Mouse (Mus musculus): ENCODE measurements around the gene Fcgrt.

- no peak for TF ChIP-seq CTCF (IDR thresholded peaks at IDR 0.05; ENCODE audit: borderline replicate concordance, control insufficient read depth, extremely low read depth, insufficient read depth, low read length, poor library complexity)
- TF ChIP-seq POLR2A (IDR thresholded peaks at IDR 0.05; ENCODE audit: control insufficient read depth, extremely low read depth, insufficient read depth, low read length, poor library complexity) = no peak
These were observed 27.1 kb downstream of the Fcgrt start for GRCm38 (mm10) chr7:45076501-45076900.

All from thymus, adult 2 months (tissue).